Mouse (Mus musculus) ES-E14 (cell line): ENCODE data around the gene Fam50a. TPM values are rescaled to one million over a fixed set of nuclear protein-coding genes. Genes with fewer than 3 reads are reported as not detected.
A peak's percentile ranks its signal among the peaks of the same experiment; 100 is the strongest.

Experiments
- DNase-seq: peaks from one replicate; pipeline ENCODE4 v3.0.0-alpha.2; 2013; ENCODE audit warnings: low read depth, low spot score
- H3K27ac ChIP-seq: 2 replicates; pipeline ENCODE4 v1.5.1; 2012; ENCODE audit warnings: low read depth, mild to moderate bottlenecking, low read length, moderate library complexity, mixed read lengths; ENCODE audit not compliant: poor library complexity, insufficient read depth, severe bottlenecking
- H3K36me3 ChIP-seq: 2 replicates; pipeline ENCODE4 v1.6.1; 2012; ENCODE audit warnings: mild to moderate bottlenecking, low read length, moderate library complexity, mixed read lengths; ENCODE audit not compliant: control insufficient read depth, poor library complexity, insufficient read depth, severe bottlenecking
- H3K4me1 ChIP-seq, 2 experiments: fragments of 150-350 bp in 1 of 2; sonication (generic) in 1 of 2; 2 replicates each; pipeline ENCODE4 v1.6.1; 2012; ENCODE audit warnings: low read length in 2 of 2, mild to moderate bottlenecking in 1 of 2, mixed read lengths in 1 of 2; ENCODE audit not compliant: control insufficient read depth in 2 of 2, insufficient read depth in 2 of 2, poor library complexity in 1 of 2
- H3K4me3 ChIP-seq, 2 experiments: fragments of 150-350 bp in 1 of 2; sonication (generic) in 1 of 2; 2 replicates each; pipeline ENCODE4 v1.5.1; 2012; ENCODE audit warnings: low read length in 2 of 2, low read depth in 1 of 2, mild to moderate bottlenecking in 1 of 2, mixed read lengths in 1 of 2; ENCODE audit not compliant: insufficient read depth in 1 of 2, poor library complexity in 1 of 2, severe bottlenecking in 1 of 2
- H3K9ac ChIP-seq: 2 replicates; pipeline ENCODE4 v1.6.1; 2012; ENCODE audit warnings: low read depth, mild to moderate bottlenecking, low read length, mixed read lengths; ENCODE audit not compliant: poor library complexity, insufficient read depth, severe bottlenecking
- H3K9me3 ChIP-seq: fragments of 150-350 bp; sonication (generic); 2 replicates; pipeline ENCODE4 v1.6.1; 2012; ENCODE audit warnings: low read depth, mild to moderate bottlenecking, low read length; ENCODE audit not compliant: control insufficient read depth, insufficient read depth
- CHD2 ChIP-seq: IDR thresholded peaks from 2 replicates; pipeline ENCODE4 v1.6.1; 2014; ENCODE audit warnings: mild to moderate bottlenecking, low read depth, low read length, inconsistent platforms
- HCFC1 ChIP-seq: IDR thresholded peaks from 2 replicates; pipeline ENCODE4 v1.6.1; 2012; ENCODE audit warnings: low read length, inconsistent platforms, borderline replicate concordance; ENCODE audit not compliant: insufficient read depth
- MAFK ChIP-seq: IDR thresholded peaks from 2 replicates; pipeline ENCODE4 v1.6.1; 2014; ENCODE audit warnings: mild to moderate bottlenecking, low read depth, low read length, inconsistent platforms; ENCODE audit not compliant: insufficient read depth
- ZC3H11A ChIP-seq: IDR thresholded peaks from 2 replicates; pipeline ENCODE4 v1.6.1; 2012; ENCODE audit warnings: low read depth, mild to moderate bottlenecking, inconsistent platforms, low read length, borderline replicate concordance
- ZNF384 ChIP-seq: IDR thresholded peaks from 2 replicates; pipeline ENCODE4 v1.6.1; 2012; ENCODE audit warnings: low read depth, low read length, inconsistent platforms
- in situ Hi-C, 2 experiments: fragments of 600-800 bp; cut with MboI; formaldehyde crosslinking; loops; one replicate each; pipeline ENCODE4 v1.15.1; 2025; ENCODE audit warnings: low sequenced_read_pairs in 2 of 2, inconsistent platforms in 1 of 2; ENCODE audit not compliant: unreplicated experiment in 2 of 2
- total RNA-seq: library from RNA; depleted of rRNA; stranded (reverse); fragments of 300-350 nt; gene quantifications from 2 replicates; pipeline ENCODE4 v1.2.3, GENCODE M21; 2012; rRNA removed

Gene Fam50a
- total RNA-seq, 1 experiment: 33.6 TPM

- in situ Hi-C loops: no loop called here
Observed at GRCm38 (mm10) chrX:74359171-74359570, 46.3 kb downstream of the Fam50a start.

GRCm38 (mm10) chrX:74367512-74367911, 54.7 kb downstream of the Fam50a start:
- no peaks in the 10 kb centered on the region for H3K36me3 ChIP-seq
- H3K4me1 ChIP-seq: peaks cover 0 to 8% of the 10 kb centered on the region in 2 experiments; a peak in 1 of 4 replicates
- peak overlapping the region; percentile 91; the same call in 1 of the 2 replicates for H3K9ac ChIP-seq
- H3K9me3 ChIP-seq: no peaks in the 10 kb centered on the region
- TF ChIP-seq ZC3H11A (no peak), ZNF384 (no peak), MAFK (no peak), CHD2 (no peak), HCFC1 (no peak)
- H3K4me3 ChIP-seq: peak overlapping the region; percentile 75 to 77
- DNase-seq: no peak
- H3K27ac ChIP-seq: no peak overlapping the region
- in situ Hi-C loops: no loop called here

More at GRCm38 (mm10) chrX:74359171-74359570, 46.3 kb downstream of the Fam50a start:
- Histone ChIP-seq H3K4me3 (no peak overlapping the region), H3K9ac (no peak overlapping the region; the same call in 1 of the 2 replicates), H3K27ac (no peak overlapping the region), H3K36me3 (no peaks in the 10 kb centered on the region), H3K9me3 (no peaks in the 10 kb centered on the region), H3K4me1 (no peaks in the 10 kb centered on the region)
- DNase-seq: no peak
- TF ChIP-seq ZC3H11A (no peak), MAFK (no peak), HCFC1 (no peak), ZNF384 (no peak), CHD2 (no peak)

GRCm38 (mm10) chrX:74368209-74368909, 55.5 kb downstream of the Fam50a start:
- DNase-seq: no peak
- in situ Hi-C loops: no loop called here
- H3K9ac ChIP-seq: peak overlapping the region; percentile 91
- H3K4me3 ChIP-seq: peak overlapping the region; percentile 75 to 77
- H3K9me3 ChIP-seq: no peaks in the 10 kb centered on the region
- H3K4me1 ChIP-seq: peaks cover 0 to 9% of the 10 kb centered on the region in 2 experiments; a peak in 1 of 4 replicates
- H3K36me3 ChIP-seq: no peaks in the 10 kb centered on the region
- TF ChIP-seq MAFK (no peak), CHD2 (no peak), ZNF384 (no peak), HCFC1 (no peak), ZC3H11A (no peak)
- 0 out of 2 replicates have a peak overlapping the region, but pooled peaks have one; percentile 27 for H3K27ac ChIP-seq

Other genes starting within 250 kb of the Fam50a start
- not detected in 2 replicates for gene Opn1mw, start 185.6 kb upstream of the Fam50a start, total RNA-seq
- gene Mecp2, start 177.7 kb upstream of the Fam50a start, total RNA-seq: 9.6 and 10.4 TPM in 2 replicates
- gene Tex28, start 145.2 kb upstream of the Fam50a start, total RNA-seq: not detected in 2 replicates
- 0.42 and 0.89 TPM in 2 replicates for gene Tktl1, start 135.8 kb upstream of the Fam50a start, total RNA-seq
- gene Flna, start 63.2 kb upstream of the Fam50a start, total RNA-seq: 687 and 844 TPM in 2 replicates
- gene Emd, start 58.3 kb upstream of the Fam50a start, total RNA-seq: 44.3 and 59.0 TPM in 2 replicates
- gene Rpl10, start 42.2 kb upstream of the Fam50a start, total RNA-seq: 2,135 and 2,379 TPM in 2 replicates
- gene Taz, start 31.1 kb upstream of the Fam50a start, total RNA-seq: 32.8 and 49.3 TPM in 2 replicates
- gene Dnase1l1, start 30.7 kb upstream of the Fam50a start, total RNA-seq: 3.9 and 5.3 TPM in 2 replicates
- gene Atp6ap1, start 15.9 kb upstream of the Fam50a start, total RNA-seq: 102 and 129 TPM in 2 replicates
- 53.1 and 75.7 TPM in 2 replicates for gene Gdi1, start 8.0 kb upstream of the Fam50a start, total RNA-seq
- gene Plxna3, start 16.0 kb downstream of the Fam50a start, total RNA-seq: 17.8 and 30.5 TPM in 2 replicates
- 64.6 and 71.1 TPM in 2 replicates for gene Lage3, start 40.6 kb downstream of the Fam50a start, total RNA-seq
- 15.3 and 17.5 TPM in 2 replicates for gene Ubl4a, start 60.2 kb downstream of the Fam50a start, total RNA-seq
- gene Slc10a3, start 60.3 kb downstream of the Fam50a start, total RNA-seq: 8.4 and 11.4 TPM in 2 replicates
- 8.9 and 9.6 TPM in 2 replicates for gene Fam3a, start 80.2 kb downstream of the Fam50a start, total RNA-seq
- gene Ikbkg, start 80.3 kb downstream of the Fam50a start, total RNA-seq: 15.4 and 25.3 TPM in 2 replicates
- gene G6pdx, start 116.2 kb downstream of the Fam50a start, total RNA-seq: 30.1 and 30.3 TPM in 2 replicates
- 1.3 and 4.7 TPM in 2 replicates for gene Gm6880, start 168.4 kb downstream of the Fam50a start, total RNA-seq